Mouse (Mus musculus): ENCODE data around the gene Psmg4. TPM values are rescaled to one million over a fixed set of nuclear protein-coding genes. Genes with fewer than 3 reads are reported as not detected.

Psmg4 gene
- total RNA-seq, 2 experiments from 2014 or later = 32.2 to 33.2 TPM

GRCm38 (mm10) chr13:34148767-34149392 is 13.9 kb upstream of the Psmg4 start:
- peak; percentile 51 for DNase-seq

GRCm38 (mm10) chr13:34149463-34150176 is 13.1 kb upstream of the Psmg4 start:
- DNase-seq = no peak

GRCm38 (mm10) chr13:34150271-34151027 is 12.3 kb upstream of the Psmg4 start:
- DNase-seq = no peak

GRCm38 (mm10) chr13:34151425-34151824 is 11.3 kb upstream of the Psmg4 start:
- no peak for DNase-seq

GRCm38 (mm10) chr13:34152695-34153094 is 10.1 kb upstream of the Psmg4 start:
- DNase-seq = no peak

- DNase-seq = no peak
These were observed 9.3 kb upstream of the Psmg4 start for GRCm38 (mm10) chr13:34153254-34154011.

GRCm38 (mm10) chr13:34154217-34154930 is 8.4 kb upstream of the Psmg4 start:
- peak; percentile 67 for DNase-seq

GRCm38 (mm10) chr13:34154931-34155272 is 7.9 kb upstream of the Psmg4 start:
- DNase-seq = peak; percentile 60

- DNase-seq = no peak
These were observed 6.5 kb upstream of the Psmg4 start for GRCm38 (mm10) chr13:34156133-34156839.

GRCm38 (mm10) chr13:34156840-34157185 is 6.0 kb upstream of the Psmg4 start:
- no peak for DNase-seq

GRCm38 (mm10) chr13:34157596-34158157 is 5.1 kb upstream of the Psmg4 start:
- no peak for DNase-seq

GRCm38 (mm10) chr13:34159926-34160325 is 2.8 kb upstream of the Psmg4 start:
- no peak for DNase-seq

GRCm38 (mm10) chr13:34163304-34163975 is 676 bp downstream of the Psmg4 start:
- no peak for DNase-seq

GRCm38 (mm10) chr13:34174025-34174424 is 11.3 kb downstream of the Psmg4 start:
- DNase-seq = no peak

- no peak for DNase-seq
These were observed 18.9 kb downstream of the Psmg4 start for GRCm38 (mm10) chr13:34181624-34182023.

- no peak for DNase-seq
These were observed 22.6 kb downstream of the Psmg4 start for GRCm38 (mm10) chr13:34185371-34185770.

- DNase-seq = peak; percentile 53
These were observed 24.8 kb downstream of the Psmg4 start for GRCm38 (mm10) chr13:34187571-34187970.

- no peak for DNase-seq
These were observed 29.8 kb downstream of the Psmg4 start for GRCm38 (mm10) chr13:34192414-34193191.

GRCm38 (mm10) chr13:34193384-34193783 is 30.6 kb downstream of the Psmg4 start:
- no peak for DNase-seq

GRCm38 (mm10) chr13:34195676-34196075 is 32.9 kb downstream of the Psmg4 start:
- DNase-seq = no peak
